Mouse (Mus musculus) limb, embryonic 11.5 days (tissue): Measurements from ENCODE around the gene Gimap5. TPM values are rescaled to one million over a fixed set of nuclear protein-coding genes. Genes with fewer than 3 reads are reported as not detected.

Source experiments
- ATAC-seq: fragments of 200-750 bp; cut with Nextera tagmentation; 2 replicates; pipeline ENCODE4 v1.8.0; 2017; ENCODE audit warnings: low read depth; ENCODE audit not compliant: insufficient number of reproducible peaks, low FRiP score, low TSS enrichment
- DNase-seq: peaks from one replicate; pipeline ENCODE4 v3.0.0-alpha.2; 2015; ENCODE audit warnings: low spot score
- H3K27ac ChIP-seq: fragments of 300-500 bp; sonication (generic); replicated peaks from 2 replicates; pipeline ENCODE4 v1.5.1; 2014; ENCODE audit warnings: low read depth, mild to moderate bottlenecking, low read length
- H3K27me3 ChIP-seq: fragments of 300-500 bp; sonication (generic); 2 replicates; pipeline ENCODE4 v1.6.1; 2014; ENCODE audit warnings: mild to moderate bottlenecking, low read length, mixed read lengths; ENCODE audit not compliant: control insufficient read depth, insufficient read depth
- H3K36me3 ChIP-seq: fragments of 300-500 bp; sonication (generic); 2 replicates; pipeline ENCODE4 v1.6.1; 2014; ENCODE audit warnings: mild to moderate bottlenecking, low read length, moderate library complexity, mixed read lengths; ENCODE audit not compliant: control insufficient read depth, insufficient read depth
- H3K4me1 ChIP-seq: fragments of 300-500 bp; sonication (generic); 2 replicates; pipeline ENCODE4 v1.6.1; 2014; ENCODE audit warnings: low read length, mixed read lengths; ENCODE audit not compliant: control insufficient read depth, insufficient read depth
- H3K4me2 ChIP-seq: fragments of 300-500 bp; sonication (generic); 2 replicates; pipeline ENCODE4 v1.6.1; 2014; ENCODE audit warnings: low read depth, mild to moderate bottlenecking, moderate library complexity; ENCODE audit not compliant: severe bottlenecking
- H3K4me3 ChIP-seq: fragments of 300-500 bp; sonication (generic); 2 replicates; pipeline ENCODE4 v1.5.1; 2014; ENCODE audit warnings: low read depth, low read length
- H3K9ac ChIP-seq: fragments of 300-500 bp; sonication (generic); 2 replicates; pipeline ENCODE4 v1.6.1; 2014; ENCODE audit warnings: mild to moderate bottlenecking, low read length
- H3K9me3 ChIP-seq: fragments of 300-500 bp; sonication (generic); 2 replicates; pipeline ENCODE4 v1.6.1; 2016; ENCODE audit warnings: low read length; ENCODE audit not compliant: control insufficient read depth
- WGBS: fragments of 180-500 bp; shearing (Covaris S2); extraction: QIAGEN DNeasy Blood & Tissue Kit; methylation state at CpG from one replicate; pipeline ENCODE4 v1.1.7; 2014; 5-methylcytosine and 5-hydroxymethylcytosine counted together
- polyA plus RNA-seq: library from polyadenylated mRNA; unstranded; fragments of >200 nt; fragmentation: Nextera tagmentation; extraction: Ambion mirVana; gene quantifications from 2 replicates; pipeline ENCODE4 v1.2.1, GENCODE M21; 2014

Gene Gimap5
- polyA plus RNA-seq = 1.4 and 1.7 TPM in 2 replicates

DNA sequence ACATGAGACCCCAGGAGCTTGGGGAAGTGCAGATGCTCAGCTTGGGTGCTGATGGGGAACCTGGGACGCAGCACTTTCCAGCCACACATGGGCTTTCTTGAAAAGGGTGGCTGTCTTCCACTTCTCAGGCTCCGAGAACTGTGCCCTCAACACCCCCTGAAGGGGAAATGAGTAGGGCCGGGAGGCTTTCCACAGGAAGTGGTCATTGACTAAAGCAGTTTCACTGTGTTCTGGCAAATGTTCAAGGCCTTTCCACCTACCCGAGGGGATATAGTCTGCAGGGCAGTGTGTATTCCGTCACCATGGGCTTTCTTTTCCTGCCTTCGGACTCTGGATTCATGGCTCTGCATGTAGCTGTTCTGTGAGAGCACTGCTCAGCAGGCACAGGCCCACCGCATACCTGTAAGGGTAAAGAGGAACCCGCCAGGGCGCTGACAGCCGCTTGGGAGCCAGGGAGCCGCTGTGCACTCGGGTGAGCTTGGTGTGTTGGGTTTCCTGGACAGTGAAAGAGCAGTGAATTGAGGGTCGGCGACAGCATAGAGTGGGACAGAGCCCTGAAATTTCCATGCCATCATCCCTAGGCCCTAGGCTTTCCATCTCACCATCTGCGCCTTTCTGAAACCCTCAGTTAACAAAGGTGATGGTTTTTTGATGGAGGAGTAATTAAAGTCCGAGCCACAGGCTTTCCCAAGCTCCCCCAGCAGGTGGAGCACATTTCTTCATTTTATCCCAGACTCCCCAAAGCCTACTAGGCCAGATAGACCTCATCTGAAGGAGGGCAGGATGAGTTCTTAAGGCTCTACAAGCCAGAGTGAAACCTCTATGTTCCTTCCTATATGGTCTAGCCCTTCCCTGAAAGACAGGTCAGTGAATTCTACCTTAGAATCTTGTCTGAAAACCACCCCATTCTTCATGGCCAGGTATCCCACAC is at the start of gene Gimap5:
TSS of gene Gimap5 (plus strand) at position 239 of the 931 bp plus-strand sequence.
- Histone ChIP-seq H3K27ac (no peak within 1 kb of the TSS), H3K27me3 (peaks cover 20% of the 10 kb centered on the region), H3K9me3 (no peaks in the 10 kb centered on the region), H3K36me3 (no peaks in the 10 kb centered on the region), H3K4me3 (no peak within 1 kb of the TSS), H3K9ac (no peak within 1 kb of the TSS), H3K4me1 (peaks cover 5% of the 10 kb centered on the region; the same call in 1 of the 2 replicates), H3K4me2 (no peak within 1 kb of the TSS)
- DNase-seq (peak; percentile 41), ATAC-seq (no peak)
- 51% methylated on average over 16 of the region's 16 CpGs for WGBS

DNA sequence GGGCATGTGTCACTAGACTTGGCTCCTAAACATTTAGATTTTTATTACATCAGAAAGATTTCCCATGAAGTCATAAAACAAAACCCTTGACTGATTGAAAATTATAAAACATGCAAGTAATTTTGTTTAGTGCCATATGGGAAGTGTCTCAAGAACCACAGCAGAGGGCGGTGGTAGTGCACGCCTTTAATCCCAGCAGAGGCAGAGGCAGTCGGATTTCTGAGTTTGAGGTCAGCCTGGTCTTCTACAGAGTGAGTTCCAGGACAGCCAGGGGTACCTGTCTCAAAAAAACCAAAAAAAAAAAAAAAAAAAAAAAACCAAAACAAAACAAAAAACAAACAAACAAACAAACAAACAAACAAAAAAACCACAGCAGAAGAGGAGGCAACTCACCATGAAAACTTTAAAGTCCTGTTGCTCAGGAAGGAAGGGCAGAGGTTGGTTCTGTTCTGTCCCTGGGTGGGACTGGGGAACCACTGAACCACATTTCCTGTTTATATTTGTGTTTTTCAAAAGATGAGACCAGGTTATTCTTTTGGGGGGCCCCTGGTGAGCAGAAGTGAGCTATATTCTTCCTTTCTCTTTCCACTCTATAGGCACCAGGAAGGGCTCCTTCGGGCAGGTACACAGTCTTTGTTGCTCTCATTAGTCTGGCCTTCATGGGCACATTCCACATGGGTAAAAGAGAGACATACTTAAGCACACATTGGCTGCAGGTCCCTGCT is 49.0 kb upstream of the Gimap5 start:
- no peak overlapping the region for H3K4me2 ChIP-seq
- DNase-seq (no peak), ATAC-seq (no peak)
- H3K4me3 ChIP-seq = no peak overlapping the region
- WGBS = 80% methylated on average over 4 of the region's 4 CpGs
- no peaks in the 10 kb centered on the region for H3K36me3 ChIP-seq
- H3K27ac ChIP-seq = no peak overlapping the region
- H3K9ac ChIP-seq = no peak overlapping the region
- H3K9me3 ChIP-seq = no peaks in the 10 kb centered on the region
- H3K27me3 ChIP-seq = no peaks in the 10 kb centered on the region
- H3K4me1 ChIP-seq = no peaks in the 10 kb centered on the region

DNA sequence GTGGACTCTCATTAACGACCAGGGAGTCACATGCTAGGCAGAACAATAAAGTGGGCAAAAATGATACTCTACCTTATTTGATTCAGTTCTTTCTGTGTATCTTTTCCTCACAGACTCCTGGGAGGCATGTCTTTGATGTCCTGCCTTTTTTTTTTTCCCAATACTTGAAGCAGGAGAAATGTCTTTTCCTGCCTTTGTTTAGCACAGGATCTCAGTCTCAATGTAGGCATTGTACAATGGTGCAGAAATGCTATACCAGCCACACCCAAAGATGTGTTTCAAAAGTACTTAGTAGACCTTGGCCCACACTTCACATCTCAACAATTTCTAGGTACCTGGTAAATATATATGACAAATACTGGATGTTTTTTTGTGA is 48.5 kb upstream of the Gimap5 start:
- H3K9ac ChIP-seq = no peak overlapping the region
- no peaks in the 10 kb centered on the region for H3K36me3 ChIP-seq
- ATAC-seq (no peak), DNase-seq (no peak)
- H3K4me2 ChIP-seq = no peak overlapping the region
- no peak overlapping the region for H3K27ac ChIP-seq
- no peak overlapping the region for H3K4me3 ChIP-seq
- no peaks in the 10 kb centered on the region for H3K4me1 ChIP-seq
- no peaks in the 10 kb centered on the region for H3K9me3 ChIP-seq
- H3K27me3 ChIP-seq = no peaks in the 10 kb centered on the region
- WGBS = 57% methylated on average over 1 of the region's 1 CpGs

DNA sequence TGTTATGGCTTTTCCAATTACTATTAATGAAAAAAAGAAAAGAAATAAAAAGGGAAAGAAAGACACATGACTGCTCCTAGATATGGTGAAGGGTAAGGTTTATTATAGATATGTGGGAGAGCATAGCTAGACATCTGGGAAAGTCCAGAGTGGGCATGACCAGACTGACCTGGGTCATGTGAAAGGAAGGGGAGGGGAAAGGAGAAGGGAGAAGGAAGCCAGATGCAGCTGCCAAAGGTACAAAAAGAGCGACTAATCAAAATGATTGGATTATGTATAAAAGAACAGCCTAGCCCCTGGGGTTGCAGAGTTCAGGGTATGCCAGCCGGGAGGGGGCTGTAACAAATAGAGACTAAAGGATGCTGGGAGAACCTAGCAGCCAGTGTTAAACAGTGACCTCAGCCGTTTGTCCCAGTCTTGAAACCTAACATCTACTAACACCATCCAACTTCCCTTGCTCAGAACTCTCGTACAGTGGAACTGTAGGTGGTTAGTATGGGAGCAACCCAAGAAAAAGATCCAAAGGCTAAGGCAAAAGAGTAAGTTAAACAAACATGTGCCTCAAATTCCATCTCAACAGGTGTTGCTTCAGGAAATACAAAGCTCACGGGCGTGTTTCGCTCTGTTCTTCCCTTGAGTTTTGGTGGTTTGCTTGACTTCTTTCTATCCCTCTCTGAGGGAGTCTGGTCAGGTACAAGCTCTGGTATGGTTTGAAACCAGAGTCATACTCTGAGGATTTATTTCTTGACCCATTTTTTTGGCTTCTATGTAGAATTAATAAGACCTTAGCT is 47.7 kb upstream of the Gimap5 start:
- H3K27ac ChIP-seq = no peak overlapping the region
- no peaks in the 10 kb centered on the region for H3K36me3 ChIP-seq
- 83% methylated on average over 7 of the region's 7 CpGs for WGBS
- H3K4me2 ChIP-seq = no peak overlapping the region
- no peak overlapping the region for H3K9ac ChIP-seq
- H3K4me1 ChIP-seq = no peaks in the 10 kb centered on the region
- no peaks in the 10 kb centered on the region for H3K9me3 ChIP-seq
- ATAC-seq (no peak), DNase-seq (no peak)
- no peak overlapping the region for H3K4me3 ChIP-seq
- H3K27me3 ChIP-seq = no peaks in the 10 kb centered on the region

DNA sequence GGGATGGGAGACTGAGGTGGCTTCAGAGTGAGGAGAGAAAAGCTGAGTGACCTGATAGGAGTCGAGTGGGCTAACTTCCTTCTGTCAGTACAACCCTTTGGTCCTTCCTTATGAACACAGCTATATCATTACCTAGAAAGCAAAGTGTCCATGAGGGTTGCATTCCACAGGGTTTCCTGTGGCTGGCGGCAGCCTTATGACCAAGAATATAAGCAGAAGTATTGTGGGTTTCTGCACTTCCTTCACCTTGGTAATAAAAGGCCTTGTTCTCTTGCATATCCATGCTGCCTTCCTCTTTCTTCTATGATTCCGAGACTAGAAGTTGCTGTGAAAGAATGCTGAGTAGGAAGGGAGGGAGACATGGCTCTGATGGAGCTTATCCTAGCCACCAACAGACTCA is 47.1 kb upstream of the Gimap5 start:
- Histone ChIP-seq H3K27ac (no peak overlapping the region), H3K4me2 (no peak overlapping the region), H3K9ac (no peak overlapping the region), H3K9me3 (no peaks in the 10 kb centered on the region), H3K4me1 (no peaks in the 10 kb centered on the region), H3K27me3 (no peaks in the 10 kb centered on the region), H3K4me3 (no peak overlapping the region), H3K36me3 (no peaks in the 10 kb centered on the region)
- WGBS = 83% methylated on average over 3 of the region's 3 CpGs
- ATAC-seq (no peak), DNase-seq (no peak)

DNA sequence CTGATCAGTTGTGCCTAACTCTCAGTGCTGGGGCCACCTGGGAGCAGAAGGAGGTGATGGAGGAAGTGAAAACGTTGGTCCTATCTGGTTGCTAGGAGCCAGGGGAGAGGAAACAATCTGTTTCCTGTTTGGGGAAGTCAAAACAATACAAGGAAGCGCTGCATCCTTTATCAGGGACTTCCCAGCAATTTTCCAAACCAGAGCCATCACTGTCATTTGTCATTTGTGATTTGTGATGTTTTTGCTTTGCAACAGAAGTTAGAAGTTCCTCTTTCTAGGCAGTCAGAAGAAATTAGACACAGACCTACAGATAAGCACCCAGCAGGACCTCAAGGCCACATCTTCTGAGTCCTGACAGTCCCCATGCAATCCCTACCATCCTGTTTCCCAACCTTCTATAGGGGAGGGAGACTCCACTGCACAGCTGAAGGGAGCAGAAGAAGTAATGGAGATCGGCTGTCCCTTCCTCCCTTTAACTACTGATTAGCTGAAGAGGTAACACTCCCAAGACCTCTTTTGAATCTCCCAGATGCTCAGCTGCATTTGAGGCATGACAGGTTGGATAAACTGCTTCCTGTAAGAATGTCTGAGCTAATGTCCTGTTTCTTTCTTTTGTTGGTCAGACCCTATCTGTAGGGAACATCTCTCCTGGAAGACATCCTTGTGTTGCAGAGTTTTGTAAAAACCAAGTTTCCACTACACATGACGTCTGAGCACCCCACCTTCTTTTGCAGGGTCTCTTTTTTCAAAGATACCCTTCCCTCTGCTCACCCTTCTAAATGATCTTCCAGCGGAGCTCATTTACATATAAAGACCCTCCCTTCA is 45.5 kb upstream of the Gimap5 start:
- no peaks in the 10 kb centered on the region for H3K27me3 ChIP-seq
- H3K4me2 ChIP-seq = no peak overlapping the region
- WGBS = 52% methylated on average over 5 of the region's 5 CpGs
- H3K27ac ChIP-seq = no peak overlapping the region
- H3K4me3 ChIP-seq = no peak overlapping the region
- H3K9me3 ChIP-seq = no peaks in the 10 kb centered on the region
- no peak for ATAC-seq
- no peak overlapping the region for H3K9ac ChIP-seq
- no peak for DNase-seq
- H3K4me1 ChIP-seq = no peaks in the 10 kb centered on the region
- no peaks in the 10 kb centered on the region for H3K36me3 ChIP-seq

DNA sequence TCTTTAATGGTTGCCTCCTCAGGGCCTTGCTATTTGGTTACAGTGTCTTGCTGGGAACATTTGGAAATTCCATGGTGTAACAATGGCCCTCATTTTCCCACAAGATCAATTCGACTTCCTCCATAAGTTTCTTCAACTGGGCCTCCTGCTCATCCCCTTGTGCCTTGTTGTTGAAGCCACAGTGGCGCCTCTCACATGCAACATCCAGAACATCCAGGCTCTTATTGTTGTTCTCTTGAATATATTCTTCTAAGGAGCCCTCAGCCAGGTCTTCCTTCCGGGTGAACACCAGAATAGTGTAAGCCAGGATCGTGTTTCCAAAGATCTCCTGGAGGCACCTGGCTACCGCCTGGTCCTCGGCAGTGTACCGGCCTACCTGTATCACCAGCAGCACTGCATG is 43.9 kb upstream of the Gimap5 start:
- H3K27me3 ChIP-seq = no peaks in the 10 kb centered on the region
- H3K36me3 ChIP-seq = no peaks in the 10 kb centered on the region
- H3K9me3 ChIP-seq = no peaks in the 10 kb centered on the region
- WGBS = 86% methylated on average over 7 of the region's 7 CpGs
- H3K4me1 ChIP-seq = no peaks in the 10 kb centered on the region
- DNase-seq = no peak
- H3K4me2 ChIP-seq = no peak overlapping the region
- no peak for ATAC-seq
- H3K4me3 ChIP-seq = no peak overlapping the region
- no peak overlapping the region for H3K27ac ChIP-seq
- H3K9ac ChIP-seq = no peak overlapping the region
